Mouse (Mus musculus) embryonic fibroblast, embryonic 13.5 days (primary cell): ENCODE results near the gene Clrn2.

Experiments
- CTCF ChIP-seq: IDR thresholded peaks from 2 replicates; pipeline ENCODE4 v1.5.1; 2011; ENCODE audit warnings: mild to moderate bottlenecking, control low read depth, low read length, moderate library complexity, borderline replicate concordance; ENCODE audit not compliant: insufficient read depth
- POLR2A ChIP-seq: IDR thresholded peaks from 2 replicates; pipeline ENCODE4 v1.6.1; 2011; ENCODE audit warnings: low read depth, mild to moderate bottlenecking, control low read depth, low read length, moderate library complexity

DNA sequence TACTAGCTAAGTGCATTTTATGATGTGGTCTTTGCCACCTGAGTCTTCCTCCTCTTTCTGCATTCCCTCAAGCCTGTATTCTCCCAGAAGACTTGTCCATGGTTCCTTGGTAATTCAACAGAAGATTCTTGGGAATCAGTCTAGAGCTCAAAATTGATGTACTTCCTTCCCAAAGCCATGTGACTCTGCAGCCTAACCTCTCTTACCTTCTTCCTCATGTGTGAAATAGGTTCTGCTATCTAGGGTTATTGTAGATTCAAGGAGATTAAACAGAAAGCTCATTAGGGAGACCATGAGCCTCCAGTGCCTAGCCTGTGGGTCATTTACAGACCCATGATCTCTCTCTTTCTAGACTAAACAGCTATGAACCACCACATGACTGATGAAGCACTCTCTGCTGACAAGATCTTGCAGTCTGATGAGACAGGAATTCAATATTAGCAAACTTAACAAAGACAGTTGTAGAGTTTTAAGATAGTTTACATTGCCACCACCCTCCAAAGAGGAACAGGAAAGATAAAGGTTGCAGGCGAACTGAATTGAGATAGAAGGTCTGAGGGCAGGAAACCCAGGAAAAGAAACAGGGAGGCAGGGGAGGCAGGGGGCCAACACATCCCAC is 27.0 kb upstream of the Clrn2 start:
- TF ChIP-seq CTCF (no peak), POLR2A (no peak)
